Mouse (Mus musculus) kidney, embryonic 16.5 days (tissue): ENCODE measurements around the gene Hist2h2aa1. TPM values are rescaled to one million over a fixed set of nuclear protein-coding genes. Genes with fewer than 3 reads are reported as not detected.

Source experiments
- ATAC-seq: fragments of 200-750 bp; cut with Nextera tagmentation; 2 replicates; pipeline ENCODE4 v1.8.0; 2017; ENCODE audit warnings: moderate TSS enrichment; ENCODE audit not compliant: low FRiP score, low TSS enrichment
- H3K27ac ChIP-seq: fragments of 300-500 bp; sonication (generic); 2 replicates; pipeline ENCODE4 v1.5.1; 2014; ENCODE audit warnings: low read length
- H3K27me3 ChIP-seq: fragments of 300-500 bp; sonication (generic); 2 replicates; pipeline ENCODE4 v1.6.1; 2014; ENCODE audit warnings: low read length, control low read depth, mixed read lengths; ENCODE audit not compliant: insufficient read depth
- H3K36me3 ChIP-seq: fragments of 300-500 bp; sonication (generic); 2 replicates; pipeline ENCODE4 v1.6.1; 2014; ENCODE audit warnings: low read length, control low read depth, mixed read lengths; ENCODE audit not compliant: insufficient read depth
- H3K4me1 ChIP-seq: fragments of 300-500 bp; sonication (generic); 2 replicates; pipeline ENCODE4 v1.6.1; 2014; ENCODE audit warnings: low read length, control low read depth, mixed read lengths; ENCODE audit not compliant: insufficient read depth
- H3K4me2 ChIP-seq: fragments of 300-500 bp; sonication (generic); replicated peaks from 2 replicates; pipeline ENCODE4 v1.6.1; 2014; ENCODE audit warnings: low read depth, low read length
- H3K4me3 ChIP-seq: fragments of 300-500 bp; sonication (generic); 2 replicates; pipeline ENCODE4 v1.5.1; 2014; ENCODE audit warnings: mild to moderate bottlenecking, low read length
- H3K9ac ChIP-seq: fragments of 300-500 bp; sonication (generic); replicated peaks from 2 replicates; pipeline ENCODE4 v1.6.1; 2014; ENCODE audit warnings: low read length
- H3K9me3 ChIP-seq: fragments of 300-500 bp; sonication (generic); 2 replicates; pipeline ENCODE4 v1.6.1; 2016; ENCODE audit warnings: low read length, control low read depth
- WGBS: fragments of 180-500 bp; shearing (Covaris S2); extraction: QIAGEN DNeasy Blood & Tissue Kit; methylation state at CpG from one replicate; pipeline ENCODE4 v1.1.7; 2014; 5-methylcytosine and 5-hydroxymethylcytosine counted together
- microRNA-seq: library from miRNA; unstranded; fragments of <30 nt; microRNA quantifications from one replicate; pipeline ENCODE4, GENCODE M21; 2016
- polyA plus RNA-seq: library from polyadenylated mRNA; unstranded; fragments of >200 nt; fragmentation: Nextera tagmentation; extraction: Ambion mirVana; gene quantifications from 2 replicates; pipeline ENCODE4 v1.2.1, GENCODE M21; 2015

The Hist2h2aa1 gene
- polyA plus RNA-seq, 1 experiment from 2014 or later = 14.2 TPM

- Histone ChIP-seq H3K4me3 (no peak overlapping the region), H3K27me3 (peaks cover 4% of the 10 kb centered on the region; the same call in 1 of the 2 replicates), H3K9ac (no peak overlapping the region), H3K9me3 (no peaks in the 10 kb centered on the region), H3K4me2 (no peak overlapping the region), H3K27ac (no peak overlapping the region), H3K36me3 (no peaks in the 10 kb centered on the region), H3K4me1 (no peaks in the 10 kb centered on the region)
- ATAC-seq = no peak
- WGBS = 41% methylated on average over 6 of the region's 6 CpGs
Observed at GRCm38 (mm10) chr3:96292641-96293040, 47.3 kb downstream of the Hist2h2aa1 start.

DNA sequence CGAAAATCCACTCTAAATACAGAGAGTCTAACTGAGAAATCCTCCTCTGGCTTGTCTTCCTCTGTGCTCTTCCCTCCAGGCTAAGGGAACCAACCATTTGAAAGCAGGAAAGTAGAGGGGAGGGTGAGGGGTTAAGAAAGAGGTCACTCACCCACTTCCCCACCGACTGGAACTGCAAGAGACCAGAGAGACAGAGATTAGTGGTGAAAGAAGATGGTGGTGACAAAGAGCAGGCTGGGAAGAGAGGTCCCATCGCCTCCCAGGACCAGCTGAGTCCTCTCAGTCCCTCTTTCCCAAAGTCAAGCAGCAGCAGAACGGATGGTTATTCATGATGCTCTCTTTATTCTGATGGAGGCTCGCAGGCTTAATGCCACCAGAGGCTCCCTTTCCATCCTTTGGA lies 48.1 kb downstream of the Hist2h2aa1 start:
- H3K4me2 ChIP-seq = no peak overlapping the region
- no peak for ATAC-seq
- no peaks in the 10 kb centered on the region for H3K36me3 ChIP-seq
- 57% methylated on average over 5 of the region's 5 CpGs for whole genome bisulfite sequencing
- H3K27ac ChIP-seq = no peak overlapping the region
- no peak overlapping the region for H3K4me3 ChIP-seq
- no peak overlapping the region for H3K9ac ChIP-seq
- H3K9me3 ChIP-seq = no peaks in the 10 kb centered on the region
- H3K4me1 ChIP-seq = no peaks in the 10 kb centered on the region
- peaks cover 4% of the 10 kb centered on the region; the same call in 1 of the 2 replicates for H3K27me3 ChIP-seq

DNA sequence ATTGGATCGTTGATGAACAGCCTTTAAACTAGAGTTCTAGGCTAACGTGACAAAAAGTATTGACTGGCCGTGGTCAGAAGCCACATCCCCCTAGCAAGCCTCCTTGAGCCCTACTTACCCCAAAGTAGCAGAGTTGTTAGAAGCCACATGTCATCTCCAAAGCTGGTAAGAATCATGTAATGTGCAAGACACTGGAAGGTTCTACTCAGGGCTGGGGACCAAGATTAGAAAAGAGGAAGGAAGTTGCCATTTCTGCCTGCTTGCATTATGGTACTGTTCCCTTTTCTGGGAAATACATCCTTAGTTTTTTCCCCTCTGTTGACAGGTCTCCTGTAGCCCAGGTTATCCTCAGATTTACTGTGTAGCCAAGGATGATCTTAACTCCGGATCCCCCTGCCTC lies 48.5 kb downstream of the Hist2h2aa1 start, which contains the start of gene Fcgr1:
Gene Fcgr1 (minus strand): TSS at position 183 of the 400 bp plus-strand sequence.
- WGBS = 84% methylated on average over 4 of the region's 4 CpGs
- no peak within 1 kb of the TSS for H3K4me2 ChIP-seq
- no peak within 1 kb of the TSS for H3K27ac ChIP-seq
- no peak for ATAC-seq
- peaks cover 4% of the 10 kb centered on the region; the same call in 1 of the 2 replicates for H3K27me3 ChIP-seq
- H3K9ac ChIP-seq = no peak within 1 kb of the TSS
- H3K9me3 ChIP-seq = no peaks in the 10 kb centered on the region
- no peaks in the 10 kb centered on the region for H3K36me3 ChIP-seq
- no peaks in the 10 kb centered on the region for H3K4me1 ChIP-seq
- H3K4me3 ChIP-seq = no peak within 1 kb of the TSS

Small RNAs within 50 kb of the gene (microRNA-seq; reads per million reads assigned to microRNA genes)
- not detected for gene Gm44492
- not detected for gene Gm47311
- gene Gm47313 = not detected

Other genes starting within 250 kb of the Hist2h2aa1 start
- gene Plekho1, start 249.5 kb upstream of the Hist2h2aa1 start, polyA plus RNA-seq = 29.0 and 32.8 TPM in 2 replicates
- gene Vps45, start 187.0 kb upstream of the Hist2h2aa1 start, polyA plus RNA-seq = 34.9 and 37.0 TPM in 2 replicates
- gene Otud7b, start 141.0 kb upstream of the Hist2h2aa1 start, polyA plus RNA-seq = 14.9 and 18.1 TPM in 2 replicates
- gene Mtmr11, start 83.5 kb upstream of the Hist2h2aa1 start, polyA plus RNA-seq = 26.3 and 30.8 TPM in 2 replicates
- gene Sf3b4, start 73.2 kb upstream of the Hist2h2aa1 start, polyA plus RNA-seq = 186 and 199 TPM in 2 replicates
- gene Sv2a, start 64.3 kb upstream of the Hist2h2aa1 start, polyA plus RNA-seq = 5.1 TPM in 2 replicates
- 50.1 and 51.3 TPM in 2 replicates for gene Bola1, start 25.8 kb upstream of the Hist2h2aa1 start, polyA plus RNA-seq
- gene Hist2h2ab, start 25.6 kb upstream of the Hist2h2aa1 start, polyA plus RNA-seq = 0.87 TPM in 1 of 2 replicates, not detected in the other
- gene Hist2h2ac, start 24.6 kb upstream of the Hist2h2aa1 start, polyA plus RNA-seq = 7.0 and 7.5 TPM in 2 replicates
- 11.1 and 16.9 TPM in 2 replicates for gene Hist2h2be, start 24.4 kb upstream of the Hist2h2aa1 start, polyA plus RNA-seq
- 3.1 and 3.7 TPM in 2 replicates for gene Hist2h3c2, start 6.4 kb upstream of the Hist2h2aa1 start, polyA plus RNA-seq
- gene Hist2h2aa2, start 5.2 kb upstream of the Hist2h2aa1 start, polyA plus RNA-seq = 46.3 and 49.3 TPM in 2 replicates
- 0.24 and 1.1 TPM in 2 replicates for gene Hist2h3c1, start 1.2 kb downstream of the Hist2h2aa1 start, polyA plus RNA-seq
- 8.0 and 10.8 TPM in 2 replicates for gene Hist2h4, start 17.8 kb downstream of the Hist2h2aa1 start, polyA plus RNA-seq
- 35.4 and 45.1 TPM in 2 replicates for gene Hist2h3b, start 23.2 kb downstream of the Hist2h2aa1 start, polyA plus RNA-seq
- 14.8 TPM in 2 replicates for gene Hist2h2bb, start 24.3 kb downstream of the Hist2h2aa1 start, polyA plus RNA-seq
- 1.9 and 2.7 TPM in 2 replicates for gene Fcgr1, start 48.5 kb downstream of the Hist2h2aa1 start, polyA plus RNA-seq
- 0.25 TPM in 1 of 2 replicates, not detected in the other for gene BC107364, start 206.8 kb downstream of the Hist2h2aa1 start, polyA plus RNA-seq